Mouse (Mus musculus): ENCODE measurements around the gene Fxyd7. TPM values are rescaled to one million over a fixed set of nuclear protein-coding genes. Genes with fewer than 3 reads are reported as not detected.

Fxyd7 gene
- polyA plus RNA-seq, 1 experiment, result 7.5 TPM

DNA sequence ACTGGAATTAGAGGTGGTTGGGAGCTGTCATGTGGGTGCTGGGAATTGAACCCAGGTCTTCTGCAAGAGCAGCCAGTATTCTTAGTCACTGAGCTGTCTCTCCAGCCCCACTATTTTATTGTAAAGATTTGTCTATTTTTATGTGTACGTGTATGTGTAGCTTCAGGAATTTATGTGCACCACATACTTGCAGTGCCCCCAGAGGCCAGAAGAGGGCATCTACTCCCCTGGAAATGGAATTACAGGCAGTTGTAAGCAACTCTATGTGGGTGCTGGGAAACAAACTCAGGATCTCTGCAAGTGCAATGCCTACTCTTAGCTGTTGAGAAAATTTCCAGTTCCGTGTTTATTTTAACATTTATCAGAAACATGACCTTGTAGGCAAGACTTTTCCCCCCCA, 54.8 kb downstream of the Fxyd7 start:
- WGBS, result 95% methylated on average over 2 of the region's 2 CpGs
- TF ChIP-seq POLR2A (IDR thresholded peaks at IDR 0.05; ENCODE audit: borderline replicate concordance, extremely low read depth, low read depth, low read length) (no peak), CTCF (IDR thresholded peaks at IDR 0.05; ENCODE audit: insufficient read depth, low read length) (no peak)
- DNase-seq, result no peak
- Histone ChIP-seq H3K4me1 (ENCODE audit: control insufficient read depth, insufficient read depth, low read length) (peaks cover 8% of the 10 kb centered on the region), H3K4me3 (replicated peaks; ENCODE audit: extremely low read depth, low read depth, low read length) (no peak overlapping the region)

DNA sequence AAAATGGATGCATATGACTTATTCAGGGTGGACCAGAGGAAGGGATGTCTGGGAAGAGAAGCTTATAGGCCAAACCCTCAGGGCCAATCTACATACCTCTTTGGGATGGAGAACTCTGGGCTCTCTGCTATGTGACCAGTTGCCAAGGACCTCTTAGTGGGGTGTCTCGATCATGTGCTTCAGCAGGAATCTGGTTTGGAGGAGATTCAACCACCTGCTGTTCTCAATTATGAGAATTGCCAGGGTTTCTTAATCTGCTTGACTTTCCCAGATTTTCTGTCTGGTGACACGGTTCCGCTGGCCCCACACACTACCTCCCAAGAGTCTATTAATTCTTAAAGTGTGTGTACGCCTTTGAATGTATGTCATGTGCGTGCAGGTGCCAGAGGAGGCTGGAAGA, 57.3 kb downstream of the Fxyd7 start:
- no peak for TF ChIP-seq CTCF (IDR thresholded peaks at IDR 0.05; ENCODE audit: insufficient read depth, low read length)
- no peak overlapping the region for H3K4me3 ChIP-seq (replicated peaks; ENCODE audit: extremely low read depth, low read depth, low read length)
- no peak for DNase-seq
- 82% methylated on average over 5 of the region's 5 CpGs for WGBS
- H3K4me1 ChIP-seq (ENCODE audit: control insufficient read depth, insufficient read depth, low read length), result no peaks in the 10 kb centered on the region

Other genes starting within 250 kb of the Fxyd7 start
- 3.0 and 5.2 TPM in 2 replicates for gene Ffar2, start 227.7 kb downstream of the Fxyd7 start, polyA plus RNA-seq (2012; rRNA removed)
- gene Ffar3, start 195.3 kb downstream of the Fxyd7 start, polyA plus RNA-seq (2012; rRNA removed), result not detected in 2 replicates
- 0.78 and 1.3 TPM in 2 replicates for gene Ffar1, start 189.9 kb downstream of the Fxyd7 start, polyA plus RNA-seq (2012; rRNA removed)
- gene Cd22, start 171.1 kb downstream of the Fxyd7 start, polyA plus RNA-seq (2012; rRNA removed), result 14.4 and 19.3 TPM in 2 replicates
- 3.3 and 3.7 TPM in 2 replicates for gene Mag, start 136.6 kb downstream of the Fxyd7 start, polyA plus RNA-seq (2012; rRNA removed)
- gene Hamp2, start 126.8 kb downstream of the Fxyd7 start, polyA plus RNA-seq (2012; rRNA removed), result 0.75 TPM in 1 of 2 replicates, not detected in the other
- gene Hamp, start 107.4 kb downstream of the Fxyd7 start, polyA plus RNA-seq (2012; rRNA removed), result 34.5 and 45.7 TPM in 2 replicates
- gene Usf2, start 94.7 kb downstream of the Fxyd7 start, polyA plus RNA-seq (2012; rRNA removed), result 122 and 190 TPM in 2 replicates
- 93.0 and 116 TPM in 2 replicates for gene Lsr, start 78.0 kb downstream of the Fxyd7 start, polyA plus RNA-seq (2012; rRNA removed)
- 5.7 and 7.2 TPM in 2 replicates for gene Fam187b, start 77.7 kb downstream of the Fxyd7 start, polyA plus RNA-seq (2012; rRNA removed)
- gene Fxyd5, start 9.0 kb downstream of the Fxyd7 start, polyA plus RNA-seq (2012; rRNA removed), result 156 and 178 TPM in 2 replicates
- 330 and 336 TPM in 2 replicates for gene Fxyd1, start 5.7 kb upstream of the Fxyd7 start, polyA plus RNA-seq (2012; rRNA removed)
- gene Lgi4, start 7.9 kb upstream of the Fxyd7 start, polyA plus RNA-seq (2012; rRNA removed), result 6.8 TPM in 2 replicates
- gene Fxyd3, start 25.2 kb upstream of the Fxyd7 start, polyA plus RNA-seq (2012; rRNA removed), result 16.4 and 43.2 TPM in 2 replicates
- 30.1 and 34.5 TPM in 2 replicates for gene Hpn, start 63.8 kb upstream of the Fxyd7 start, polyA plus RNA-seq (2012; rRNA removed)
- gene Scn1b, start 75.5 kb upstream of the Fxyd7 start, polyA plus RNA-seq (2012; rRNA removed), result 26.6 and 43.9 TPM in 2 replicates
- 103 and 113 TPM in 2 replicates for gene Gramd1a, start 104.4 kb upstream of the Fxyd7 start, polyA plus RNA-seq (2012; rRNA removed)
- not detected in 2 replicates for gene Scgb2b2, start 239.0 kb upstream of the Fxyd7 start, polyA plus RNA-seq (2012; rRNA removed)
- gene Scgb1b2, start 240.4 kb upstream of the Fxyd7 start, polyA plus RNA-seq (2012; rRNA removed), result not detected in 2 replicates